Comparison of ENCODE assay signal across 8 mouse cellular contexts in the genomic region with DNA sequence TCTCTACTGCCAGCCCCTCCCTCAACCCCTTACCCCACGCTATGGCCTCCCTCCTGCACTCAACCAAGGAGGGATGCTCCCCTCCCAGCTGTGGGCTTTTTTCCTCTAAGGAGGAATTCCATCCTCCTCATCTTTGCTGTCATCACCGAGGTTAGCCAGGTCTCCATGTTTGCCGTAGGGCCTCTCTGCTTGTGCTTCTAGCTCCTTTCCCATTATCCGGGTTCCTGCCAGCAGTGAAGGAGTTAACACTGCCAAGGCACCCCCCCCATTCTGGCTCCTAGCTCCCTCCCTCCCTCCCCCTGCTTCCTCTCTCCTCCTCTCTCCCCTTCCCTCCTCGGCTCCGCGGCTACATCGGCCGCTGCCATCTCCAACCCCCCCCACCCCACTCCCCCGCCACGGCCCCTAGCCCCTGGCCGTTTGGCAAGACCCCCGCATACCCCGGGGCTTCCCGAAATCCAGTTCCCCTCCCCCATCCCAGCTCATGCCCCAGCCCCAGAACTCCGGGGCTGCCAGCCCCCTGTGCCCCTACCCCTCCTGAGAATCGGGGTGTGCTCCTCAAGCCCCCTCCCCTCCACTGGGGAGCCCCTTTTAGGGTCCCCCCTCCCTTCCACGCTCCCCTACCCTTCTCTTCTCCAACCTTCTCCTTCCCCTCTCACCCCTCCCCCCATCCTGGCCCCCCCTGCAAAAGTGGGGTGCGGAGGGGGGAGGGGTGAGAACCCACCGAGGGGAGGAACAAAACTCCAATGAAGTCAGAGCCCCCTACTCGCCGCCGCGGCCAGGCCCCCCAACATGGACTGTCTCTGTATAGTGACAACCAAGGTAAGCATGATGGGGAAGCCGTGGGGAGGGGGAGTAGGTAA. TPM values are rescaled to one million over a fixed set of nuclear protein-coding genes. Genes with fewer than 3 reads are reported as not detected.
DNase-seq lines count a peak whose midpoint lies in the region; ATAC-seq lines count a peak whose summit lies in the region.

No protein-coding gene starts in this region.

- peak overlapping the region; percentile 95 for H3K27ac ChIP-seq in embryonic facial prominence, embryonic 13.5 days
- peak overlapping the region; percentile 96 for H3K27ac ChIP-seq in hindbrain, embryonic 13.5 days
- H3K27ac ChIP-seq in limb, embryonic 11.5 days (replicated peaks; ENCODE audit: low read depth, low read length), result peak overlapping the region; percentile 69
- peak overlapping the region; percentile 97 for H3K27ac ChIP-seq in midbrain, embryonic 15.5 days

- H3K9ac ChIP-seq in embryonic facial prominence, embryonic 13.5 days, result peak overlapping the region; percentile 88
- peak overlapping the region; percentile 97 for H3K9ac ChIP-seq in hindbrain, embryonic 13.5 days
- H3K9ac ChIP-seq in limb, embryonic 11.5 days (ENCODE audit: low read length), result peak overlapping the region; percentile 64
- peak overlapping the region; percentile 81 for H3K9ac ChIP-seq in midbrain, embryonic 15.5 days

- under 1% methylated on average over 24 of the region's 25 CpGs for WGBS in embryonic facial prominence, embryonic 13.5 days
- under 1% methylated on average over 21 of the region's 25 CpGs for WGBS in hindbrain, embryonic 13.5 days
- 1% methylated on average over 25 of the region's 25 CpGs for WGBS in limb, embryonic 11.5 days
- WGBS in midbrain, embryonic 15.5 days, result under 1% methylated on average over 23 of the region's 25 CpGs

- peak overlapping the region; percentile 69 for H3K4me3 ChIP-seq in embryonic facial prominence, embryonic 13.5 days
- H3K4me3 ChIP-seq in hindbrain, embryonic 13.5 days, result peak overlapping the region; percentile 77
- H3K4me3 ChIP-seq in limb, embryonic 11.5 days (ENCODE audit: low read depth, low read length), result peak overlapping the region; percentile 47
- peak overlapping the region; percentile 74 for H3K4me3 ChIP-seq in midbrain, embryonic 15.5 days

- DNase-seq in adrenal gland, adult (ENCODE audit: inconsistent age in 2 of 2, low spot score in 1 of 2), result peak; percentile 58 to 78
- DNase-seq in adrenal gland, adult 8-10 months, result no peak
- peak; percentile 92 for DNase-seq in NIH3T3 (ENCODE audit: low read depth)
- peak; percentile 85 for DNase-seq in limb, embryonic 11.5 days (ENCODE audit: low spot score)
- DNase-seq in thymus, postnatal 25 days, result peak; percentile 67

- no peak for ATAC-seq in embryonic facial prominence, embryonic 13.5 days (ENCODE audit: insufficient number of reproducible peaks, insufficient read depth, low FRiP score, low TSS enrichment, low read depth)
- no peak for ATAC-seq in hindbrain, embryonic 13.5 days (ENCODE audit: low FRiP score)
- no peak for ATAC-seq in limb, embryonic 11.5 days (ENCODE audit: insufficient number of reproducible peaks, low FRiP score, low TSS enrichment, low read depth)
- ATAC-seq in midbrain, embryonic 15.5 days (replicated peaks), result no peak

- no peaks in the 10 kb centered on the region for H3K9me3 ChIP-seq in embryonic facial prominence, embryonic 13.5 days
- H3K9me3 ChIP-seq in hindbrain, embryonic 13.5 days, result no peaks in the 10 kb centered on the region
- H3K9me3 ChIP-seq in limb, embryonic 11.5 days (ENCODE audit: control insufficient read depth, low read length), result no peaks in the 10 kb centered on the region
- H3K9me3 ChIP-seq in midbrain, embryonic 15.5 days, result no peaks in the 10 kb centered on the region

- peak overlapping the region; percentile 85 for H3K4me2 ChIP-seq in embryonic facial prominence, embryonic 13.5 days
- H3K4me2 ChIP-seq in hindbrain, embryonic 13.5 days, result peak overlapping the region; percentile 90
- peak overlapping the region; percentile 59 for H3K4me2 ChIP-seq in limb, embryonic 11.5 days (ENCODE audit: low read depth, severe bottlenecking)
- H3K4me2 ChIP-seq in midbrain, embryonic 15.5 days, result peak overlapping the region; percentile 73

- H3K27me3 ChIP-seq in embryonic facial prominence, embryonic 13.5 days, result no peaks in the 10 kb centered on the region
- no peaks in the 10 kb centered on the region for H3K27me3 ChIP-seq in hindbrain, embryonic 13.5 days
- no peaks in the 10 kb centered on the region for H3K27me3 ChIP-seq in limb, embryonic 11.5 days (ENCODE audit: control insufficient read depth, insufficient read depth, low read length)
- no peaks in the 10 kb centered on the region for H3K27me3 ChIP-seq in midbrain, embryonic 15.5 days (replicated peaks)

- peaks cover 10% of the 10 kb centered on the region for H3K36me3 ChIP-seq in embryonic facial prominence, embryonic 13.5 days
- H3K36me3 ChIP-seq in hindbrain, embryonic 13.5 days, result peaks cover 5% of the 10 kb centered on the region
- no peaks in the 10 kb centered on the region; the same call in 1 of the 2 replicates for H3K36me3 ChIP-seq in limb, embryonic 11.5 days (ENCODE audit: control insufficient read depth, insufficient read depth, low read length)
- H3K36me3 ChIP-seq in midbrain, embryonic 15.5 days (replicated peaks), result no peaks in the 10 kb centered on the region

- peaks cover 64% of the 10 kb centered on the region for H3K4me1 ChIP-seq in embryonic facial prominence, embryonic 13.5 days
- H3K4me1 ChIP-seq in hindbrain, embryonic 13.5 days (replicated peaks), result peaks cover 74% of the 10 kb centered on the region
- H3K4me1 ChIP-seq in limb, embryonic 11.5 days (ENCODE audit: control insufficient read depth, insufficient read depth, low read length), result peaks cover 48% of the 10 kb centered on the region
- H3K4me1 ChIP-seq in midbrain, embryonic 15.5 days, result peaks cover 66% of the 10 kb centered on the region

RNA-seq across cellular contexts. Expression of gene Dlg4, which starts 1.6 kb away (rescaled TPM):
- 10 to 100 TPM; 25.7 to 65.4 (median 45.9) TPM for total RNA-seq in adrenal gland, adult 8-10 months (2022)
- 13.1 and 13.5 TPM in 2 replicates for polyA plus RNA-seq in embryonic facial prominence, embryonic 13.5 days (2015; fragmentation: Nextera tagmentation; extraction: Ambion mirVana)
- 28.1 TPM in 2 replicates for polyA plus RNA-seq in hindbrain, embryonic 13.5 days (2015; fragmentation: Nextera tagmentation; extraction: Ambion mirVana)
- polyA plus RNA-seq in limb, embryonic 11.5 days (2014; fragmentation: Nextera tagmentation; extraction: Ambion mirVana), result 10.0 and 10.8 TPM in 2 replicates
- 27.8 and 30.4 TPM in 2 replicates for polyA plus RNA-seq in midbrain, embryonic 15.5 days (2015; fragmentation: Nextera tagmentation; extraction: Ambion mirVana)

RNA-seq across cellular contexts. Expression of gene Acadvl, which starts 3.1 kb away (rescaled TPM):
- total RNA-seq in adrenal gland, adult 8-10 months (2022), result 100 to 1,000 TPM; 323 to 415 (median 392) TPM
- 78.2 and 82.3 TPM in 2 replicates for polyA plus RNA-seq in embryonic facial prominence, embryonic 13.5 days (2015; fragmentation: Nextera tagmentation; extraction: Ambion mirVana)
- polyA plus RNA-seq in hindbrain, embryonic 13.5 days (2015; fragmentation: Nextera tagmentation; extraction: Ambion mirVana), result 56.9 and 59.4 TPM in 2 replicates
- 52.9 and 53.5 TPM in 2 replicates for polyA plus RNA-seq in limb, embryonic 11.5 days (2014; fragmentation: Nextera tagmentation; extraction: Ambion mirVana)
- 57.2 and 57.6 TPM in 2 replicates for polyA plus RNA-seq in midbrain, embryonic 15.5 days (2015; fragmentation: Nextera tagmentation; extraction: Ambion mirVana)

RNA-seq across cellular contexts. Expression of gene Dvl2, which starts 18.0 kb away (rescaled TPM):
- 10 to 100 TPM; 13.4 to 27.1 (median 20.5) TPM for total RNA-seq in adrenal gland, adult 8-10 months (2022)
- 55.0 and 56.8 TPM in 2 replicates for polyA plus RNA-seq in embryonic facial prominence, embryonic 13.5 days (2015; fragmentation: Nextera tagmentation; extraction: Ambion mirVana)
- polyA plus RNA-seq in hindbrain, embryonic 13.5 days (2015; fragmentation: Nextera tagmentation; extraction: Ambion mirVana), result 26.8 and 28.6 TPM in 2 replicates
- 47.3 and 52.0 TPM in 2 replicates for polyA plus RNA-seq in limb, embryonic 11.5 days (2014; fragmentation: Nextera tagmentation; extraction: Ambion mirVana)
- 30.4 and 31.0 TPM in 2 replicates for polyA plus RNA-seq in midbrain, embryonic 15.5 days (2015; fragmentation: Nextera tagmentation; extraction: Ambion mirVana)

RNA-seq across cellular contexts. Expression of gene Phf23, which starts 22.8 kb away (rescaled TPM):
- 10 to 100 TPM; 55.7 to 61.0 (median 58.4) TPM for total RNA-seq in adrenal gland, adult 8-10 months (2022)
- 87.8 and 93.3 TPM in 2 replicates for polyA plus RNA-seq in embryonic facial prominence, embryonic 13.5 days (2015; fragmentation: Nextera tagmentation; extraction: Ambion mirVana)
- polyA plus RNA-seq in hindbrain, embryonic 13.5 days (2015; fragmentation: Nextera tagmentation; extraction: Ambion mirVana), result 72.9 and 74.8 TPM in 2 replicates
- 56.1 and 64.9 TPM in 2 replicates for polyA plus RNA-seq in limb, embryonic 11.5 days (2014; fragmentation: Nextera tagmentation; extraction: Ambion mirVana)
- 57.1 and 58.8 TPM in 2 replicates for polyA plus RNA-seq in midbrain, embryonic 15.5 days (2015; fragmentation: Nextera tagmentation; extraction: Ambion mirVana)

RNA-seq across cellular contexts. Expression of gene Gabarap, which starts 27.4 kb away (rescaled TPM):
- total RNA-seq in adrenal gland, adult 8-10 months (2022), result 100 to 1,000 TPM; 369 to 430 (median 397) TPM
- 511 and 542 TPM in 2 replicates for polyA plus RNA-seq in embryonic facial prominence, embryonic 13.5 days (2015; fragmentation: Nextera tagmentation; extraction: Ambion mirVana)
- polyA plus RNA-seq in hindbrain, embryonic 13.5 days (2015; fragmentation: Nextera tagmentation; extraction: Ambion mirVana), result 670 and 709 TPM in 2 replicates
- 397 and 432 TPM in 2 replicates for polyA plus RNA-seq in limb, embryonic 11.5 days (2014; fragmentation: Nextera tagmentation; extraction: Ambion mirVana)
- polyA plus RNA-seq in midbrain, embryonic 15.5 days (2015; fragmentation: Nextera tagmentation; extraction: Ambion mirVana), result 495 and 507 TPM in 2 replicates
